Mouse (Mus musculus): ENCODE results near the gene Aim2. TPM values are rescaled to one million over a fixed set of nuclear protein-coding genes. Genes with fewer than 3 reads are reported as not detected.

Gene Aim2
- polyA plus RNA-seq, 1 experiment from 2014 or later, result 2.5 TPM

DNA sequence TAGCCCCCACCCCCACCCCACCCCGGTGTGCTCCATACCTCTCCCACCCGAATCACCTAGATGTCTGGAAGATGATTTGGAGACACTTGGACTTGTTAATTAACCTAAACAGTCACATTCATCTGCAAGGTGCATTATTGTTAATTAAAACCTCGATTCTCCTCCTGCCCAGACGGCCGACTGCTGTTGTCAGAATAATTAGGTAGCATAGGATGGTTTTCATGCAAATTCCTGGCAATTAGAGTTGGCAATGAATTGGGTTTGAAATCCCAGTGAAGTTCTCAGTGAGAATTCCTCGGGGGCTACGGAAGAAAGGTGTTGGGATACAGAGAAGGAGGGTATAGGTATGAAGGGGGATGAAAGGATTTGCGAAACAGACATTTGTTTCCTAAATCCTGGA lies 22.2 kb upstream of the Aim2 start:
- no peak overlapping the region for H3K4me3 ChIP-seq (replicated peaks)
- H3K36me3 ChIP-seq, result no peaks in the 10 kb centered on the region
- no peaks in the 10 kb centered on the region for H3K27me3 ChIP-seq
- 50% methylated on average over 8 of the region's 8 CpGs for WGBS
- no peaks in the 10 kb centered on the region for H3K4me1 ChIP-seq
- ATAC-seq (ENCODE audit: insufficient number of reproducible peaks, low FRiP score, low TSS enrichment, low read depth), result no peak
- no peak overlapping the region for H3K9ac ChIP-seq
- H3K27ac ChIP-seq (replicated peaks), result no peak overlapping the region
- H3K4me2 ChIP-seq (replicated peaks), result no peak overlapping the region
- H3K9me3 ChIP-seq (replicated peaks), result no peaks in the 10 kb centered on the region

GRCm38 (mm10) chr1:173329185-173329584 lies 21.5 kb upstream of the Aim2 start:
- ATAC-seq (ENCODE audit: insufficient number of reproducible peaks, low FRiP score, low TSS enrichment, low read depth), result no peak
- H3K9ac ChIP-seq, result no peak overlapping the region
- WGBS, result 47% methylated on average over 4 of the region's 4 CpGs
- H3K27ac ChIP-seq (replicated peaks), result no peak overlapping the region
- no peak overlapping the region for H3K4me3 ChIP-seq (replicated peaks)
- H3K9me3 ChIP-seq (replicated peaks), result no peaks in the 10 kb centered on the region
- no peak overlapping the region for H3K4me2 ChIP-seq (replicated peaks)
- no peaks in the 10 kb centered on the region for H3K4me1 ChIP-seq
- no peaks in the 10 kb centered on the region for H3K36me3 ChIP-seq
- H3K27me3 ChIP-seq, result no peaks in the 10 kb centered on the region

DNA sequence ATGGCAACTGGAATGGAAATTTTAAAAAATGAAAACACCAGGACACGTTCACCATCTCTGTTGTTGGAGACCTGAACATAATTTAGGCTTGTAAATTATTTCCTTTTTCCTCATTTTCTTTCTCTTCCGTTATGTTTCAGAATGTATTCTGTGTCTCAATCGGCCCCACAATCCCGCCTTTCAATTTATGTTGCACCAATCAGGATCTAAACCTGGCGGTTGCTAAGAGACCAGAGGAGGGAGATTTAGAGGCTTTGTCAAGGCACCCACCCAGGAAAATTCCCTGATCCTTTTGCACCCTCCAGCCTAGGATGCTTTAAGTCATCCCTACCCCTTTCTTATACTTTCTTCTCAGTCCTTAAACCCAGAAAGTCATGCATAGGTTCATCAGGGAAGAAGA lies 20.9 kb upstream of the Aim2 start:
- H3K27me3 ChIP-seq, result no peaks in the 10 kb centered on the region
- no peaks in the 10 kb centered on the region for H3K36me3 ChIP-seq
- no peak overlapping the region for H3K27ac ChIP-seq (replicated peaks)
- no peaks in the 10 kb centered on the region for H3K9me3 ChIP-seq (replicated peaks)
- ATAC-seq (ENCODE audit: insufficient number of reproducible peaks, low FRiP score, low TSS enrichment, low read depth), result no peak
- 62% methylated on average over 5 of the region's 5 CpGs for WGBS
- no peaks in the 10 kb centered on the region for H3K4me1 ChIP-seq
- H3K4me3 ChIP-seq (replicated peaks), result no peak overlapping the region
- no peak overlapping the region for H3K4me2 ChIP-seq (replicated peaks)
- H3K9ac ChIP-seq, result no peak overlapping the region

DNA sequence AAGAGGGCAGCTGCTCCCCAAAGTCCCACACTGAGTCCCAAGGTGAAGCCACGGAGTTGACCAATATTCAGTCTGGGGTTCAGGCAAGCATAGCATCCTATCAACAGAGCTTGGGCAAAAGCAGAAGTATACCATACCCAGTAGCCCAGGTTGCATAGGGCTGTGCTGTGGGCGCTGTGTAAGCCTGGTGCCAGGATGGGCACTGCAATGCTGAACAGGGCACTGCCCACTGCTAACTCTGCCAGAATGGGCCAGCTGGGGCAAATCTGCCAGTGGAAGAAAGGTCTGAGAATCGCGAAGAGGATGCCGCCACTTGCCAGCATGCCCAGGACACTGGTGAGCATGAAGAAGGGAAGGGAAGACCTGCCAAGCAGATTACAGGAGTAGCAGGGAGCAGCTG lies 18.3 kb upstream of the Aim2 start:
- ATAC-seq (ENCODE audit: insufficient number of reproducible peaks, low FRiP score, low TSS enrichment, low read depth), result no peak
- H3K9ac ChIP-seq, result no peak overlapping the region
- H3K27me3 ChIP-seq, result no peaks in the 10 kb centered on the region
- no peak overlapping the region for H3K27ac ChIP-seq (replicated peaks)
- no peaks in the 10 kb centered on the region; the same call in 1 of the 2 replicates for H3K4me1 ChIP-seq
- H3K9me3 ChIP-seq (replicated peaks), result no peaks in the 10 kb centered on the region
- no peaks in the 10 kb centered on the region for H3K36me3 ChIP-seq
- no peak overlapping the region for H3K4me2 ChIP-seq (replicated peaks)
- WGBS, result 88% methylated on average over 5 of the region's 5 CpGs
- H3K4me3 ChIP-seq (replicated peaks), result no peak overlapping the region

DNA sequence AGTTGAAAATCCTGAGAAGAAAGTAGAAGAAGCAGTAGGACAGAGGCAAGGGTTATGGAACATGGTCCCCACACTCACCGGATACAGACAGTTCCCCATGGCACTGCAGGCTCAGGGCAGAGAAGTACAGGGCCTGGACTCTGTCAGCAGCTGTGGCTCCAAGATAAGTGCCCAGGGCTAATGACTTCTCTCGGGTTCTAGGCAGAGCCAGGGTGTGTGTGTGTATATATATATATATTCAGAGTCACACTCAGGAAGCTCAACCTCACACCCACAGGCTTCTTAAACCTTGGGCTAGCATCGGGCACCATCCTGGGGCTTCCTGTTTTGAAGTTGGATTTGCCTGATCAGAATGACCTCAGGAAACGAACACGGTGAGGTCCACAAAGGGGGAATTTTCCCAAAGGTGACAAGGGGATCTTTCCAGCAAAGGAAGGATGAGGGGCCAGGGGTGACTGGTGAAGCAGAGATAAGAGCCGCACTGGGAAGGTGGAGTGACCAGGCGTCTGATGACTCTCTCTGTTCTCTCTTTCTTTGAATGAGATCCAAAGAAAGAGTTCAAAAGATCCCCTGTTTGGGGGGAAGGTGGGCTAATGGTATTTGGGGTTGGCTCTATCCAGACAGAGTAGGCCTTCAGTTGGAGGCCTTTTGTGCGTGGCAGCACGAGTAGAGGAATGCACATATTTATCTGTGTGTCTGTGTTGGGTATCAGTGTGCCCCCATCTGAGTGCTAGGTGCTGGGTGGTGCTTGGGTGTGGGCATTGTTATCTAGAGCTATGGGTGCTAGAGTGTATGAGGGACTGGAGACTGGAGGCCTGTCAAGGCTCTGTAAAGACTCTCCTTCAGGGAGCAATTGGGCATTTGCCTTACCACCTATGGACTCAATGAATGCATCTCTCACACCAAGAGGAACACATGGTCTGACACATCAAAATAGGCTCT lies 17.1 kb upstream of the Aim2 start, which contains the start of gene Ackr1:
Ackr1 (minus strand) TSS at position 439 of the 942 bp plus-strand sequence.
- no peak for ATAC-seq (ENCODE audit: insufficient number of reproducible peaks, low FRiP score, low TSS enrichment, low read depth)
- no peaks in the 10 kb centered on the region for H3K36me3 ChIP-seq
- no peaks in the 10 kb centered on the region; the same call in 1 of the 2 replicates for H3K4me1 ChIP-seq
- H3K9me3 ChIP-seq (replicated peaks), result no peaks in the 10 kb centered on the region
- no peak within 1 kb of the TSS for H3K4me2 ChIP-seq (replicated peaks)
- no peaks in the 10 kb centered on the region for H3K27me3 ChIP-seq
- H3K4me3 ChIP-seq (replicated peaks), result no peak within 1 kb of the TSS
- H3K27ac ChIP-seq (replicated peaks), result no peak within 1 kb of the TSS
- no peak within 1 kb of the TSS for H3K9ac ChIP-seq
- WGBS, result 65% methylated on average over 9 of the region's 9 CpGs

GRCm38 (mm10) chr1:173335903-173336302 lies 14.8 kb upstream of the Aim2 start:
- H3K27me3 ChIP-seq, result no peaks in the 10 kb centered on the region
- no peaks in the 10 kb centered on the region; the same call in 1 of the 2 replicates for H3K4me1 ChIP-seq
- no peak overlapping the region for H3K4me2 ChIP-seq (replicated peaks)
- no peaks in the 10 kb centered on the region for H3K36me3 ChIP-seq
- H3K9me3 ChIP-seq (replicated peaks), result no peaks in the 10 kb centered on the region
- H3K27ac ChIP-seq (replicated peaks), result no peak overlapping the region
- H3K9ac ChIP-seq, result no peak overlapping the region
- H3K4me3 ChIP-seq (replicated peaks), result no peak overlapping the region
- WGBS, result 51% methylated on average over 11 of the region's 11 CpGs
- no peak for ATAC-seq (ENCODE audit: insufficient number of reproducible peaks, low FRiP score, low TSS enrichment, low read depth)

DNA sequence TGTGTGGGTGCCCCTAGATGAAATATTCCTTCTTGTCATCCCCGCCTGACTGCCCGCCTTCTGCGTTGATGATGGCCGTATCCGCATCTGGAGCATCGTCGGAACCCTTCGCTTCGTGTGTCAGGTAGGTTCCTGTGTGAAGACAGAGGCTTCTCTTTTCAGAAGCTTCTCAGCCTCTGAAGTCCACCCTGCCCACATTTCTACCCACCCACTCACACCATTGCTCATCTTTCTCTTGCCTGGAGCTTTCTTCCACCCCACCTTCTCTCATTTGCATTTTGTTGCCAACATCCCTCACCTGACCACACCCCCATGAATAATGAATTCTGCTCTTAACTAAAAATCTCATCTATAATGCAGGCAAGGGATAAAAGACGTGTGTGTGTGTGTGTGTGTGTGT lies 13.7 kb upstream of the Aim2 start:
- Histone ChIP-seq H3K4me1 (no peaks in the 10 kb centered on the region; the same call in 1 of the 2 replicates), H3K27me3 (no peaks in the 10 kb centered on the region), H3K36me3 (no peaks in the 10 kb centered on the region), H3K27ac (replicated peaks) (no peak overlapping the region), H3K9me3 (replicated peaks) (no peaks in the 10 kb centered on the region), H3K4me2 (replicated peaks) (no peak overlapping the region), H3K4me3 (replicated peaks) (no peak overlapping the region), H3K9ac (no peak overlapping the region)
- no peak for ATAC-seq (ENCODE audit: insufficient number of reproducible peaks, low FRiP score, low TSS enrichment, low read depth)
- WGBS, result 88% methylated on average over 10 of the region's 10 CpGs

DNA sequence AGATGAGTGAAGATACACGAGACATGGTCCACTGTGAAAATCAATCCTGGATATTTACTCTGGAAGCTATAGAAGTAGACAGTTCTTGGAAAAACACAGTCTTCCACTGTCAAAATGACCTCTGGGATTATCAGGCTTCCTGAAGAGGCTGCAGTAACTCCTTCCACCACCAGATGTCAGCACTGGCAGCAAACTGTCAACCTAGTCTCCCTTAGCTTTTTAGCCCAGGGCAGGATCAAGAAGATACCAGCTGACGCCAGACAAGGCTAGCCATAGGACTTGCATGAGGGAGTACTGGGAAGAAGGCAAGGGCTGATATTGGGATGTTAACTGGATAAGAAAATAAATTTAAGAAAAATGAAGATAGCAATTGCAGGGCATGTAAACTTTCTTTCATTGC lies 11.1 kb upstream of the Aim2 start:
- Histone ChIP-seq H3K9me3 (replicated peaks) (no peaks in the 10 kb centered on the region), H3K36me3 (no peaks in the 10 kb centered on the region), H3K9ac (no peak overlapping the region), H3K27ac (replicated peaks) (no peak overlapping the region), H3K4me1 (no peaks in the 10 kb centered on the region; the same call in 1 of the 2 replicates), H3K4me3 (replicated peaks) (no peak overlapping the region), H3K27me3 (no peaks in the 10 kb centered on the region), H3K4me2 (replicated peaks) (no peak overlapping the region)
- ATAC-seq (ENCODE audit: insufficient number of reproducible peaks, low FRiP score, low TSS enrichment, low read depth), result no peak
- WGBS, result 7% methylated on average over 2 of the region's 2 CpGs

- Histone ChIP-seq H3K9ac (no peak overlapping the region), H3K27me3 (no peaks in the 10 kb centered on the region), H3K4me3 (replicated peaks) (no peak overlapping the region), H3K36me3 (no peaks in the 10 kb centered on the region), H3K4me2 (replicated peaks) (no peak overlapping the region), H3K4me1 (no peaks in the 10 kb centered on the region), H3K9me3 (replicated peaks) (no peaks in the 10 kb centered on the region), H3K27ac (replicated peaks) (no peak overlapping the region)
- WGBS, result 71% methylated on average over 1 of the region's 1 CpGs
- no peak for ATAC-seq (ENCODE audit: insufficient number of reproducible peaks, low FRiP score, low TSS enrichment, low read depth)
These were observed 8.3 kb upstream of the Aim2 start for GRCm38 (mm10) chr1:173342425-173342824.

DNA sequence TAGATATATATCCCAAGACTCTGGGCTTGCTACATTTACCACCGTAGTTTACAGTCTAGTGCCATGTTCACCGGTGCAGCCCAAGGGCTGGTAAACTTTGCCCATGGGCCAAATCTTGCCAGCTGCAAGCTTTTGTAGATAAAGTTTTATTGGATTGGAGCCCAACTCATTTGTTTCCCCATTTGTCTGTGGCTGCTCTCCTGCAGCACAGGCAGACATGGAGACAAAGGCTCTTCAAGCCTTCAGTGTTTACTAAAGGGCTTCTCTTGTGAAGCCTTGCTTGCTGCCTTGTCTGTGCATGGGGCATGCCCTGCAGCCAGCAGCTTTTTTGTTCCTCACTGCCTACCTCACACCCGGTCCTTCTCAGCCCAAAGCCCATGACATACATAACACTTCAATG lies 6.7 kb upstream of the Aim2 start:
- H3K27me3 ChIP-seq, result no peaks in the 10 kb centered on the region
- H3K4me3 ChIP-seq (replicated peaks), result no peak overlapping the region
- WGBS, result 75% methylated on average over 3 of the region's 3 CpGs
- no peaks in the 10 kb centered on the region for H3K9me3 ChIP-seq (replicated peaks)
- no peak overlapping the region for H3K27ac ChIP-seq (replicated peaks)
- ATAC-seq (ENCODE audit: insufficient number of reproducible peaks, low FRiP score, low TSS enrichment, low read depth), result no peak
- H3K4me1 ChIP-seq, result no peaks in the 10 kb centered on the region
- no peaks in the 10 kb centered on the region for H3K36me3 ChIP-seq
- no peak overlapping the region for H3K4me2 ChIP-seq (replicated peaks)
- H3K9ac ChIP-seq, result no peak overlapping the region

GRCm38 (mm10) chr1:173345112-173345511 lies 5.6 kb upstream of the Aim2 start:
- no peak overlapping the region for H3K27ac ChIP-seq (replicated peaks)
- ATAC-seq (ENCODE audit: insufficient number of reproducible peaks, low FRiP score, low TSS enrichment, low read depth), result no peak
- WGBS, result 65% methylated on average over 4 of the region's 4 CpGs
- H3K36me3 ChIP-seq, result no peaks in the 10 kb centered on the region
- no peaks in the 10 kb centered on the region for H3K4me1 ChIP-seq
- H3K27me3 ChIP-seq, result no peaks in the 10 kb centered on the region
- H3K9ac ChIP-seq, result no peak overlapping the region
- no peaks in the 10 kb centered on the region for H3K9me3 ChIP-seq (replicated peaks)
- no peak overlapping the region for H3K4me3 ChIP-seq (replicated peaks)
- no peak overlapping the region for H3K4me2 ChIP-seq (replicated peaks)

DNA sequence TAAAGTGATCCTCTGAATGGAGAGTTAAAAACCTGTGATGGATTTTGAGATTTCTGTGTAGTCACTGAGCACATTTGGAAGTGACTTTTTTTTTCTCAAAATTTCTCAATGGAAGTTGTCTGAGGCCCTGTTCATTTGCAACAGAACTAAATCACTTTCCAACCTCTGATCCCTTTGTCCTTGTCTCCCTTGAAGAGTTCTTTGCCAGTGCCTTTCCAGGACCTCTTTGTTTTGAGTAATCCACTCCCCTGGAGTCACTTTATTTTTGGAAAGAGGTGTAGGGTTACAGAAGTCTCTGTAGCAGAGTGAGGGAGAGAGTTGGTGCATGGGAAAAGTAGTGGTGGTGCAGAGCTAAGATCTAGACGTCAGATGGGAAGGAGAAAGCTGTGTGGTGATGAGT lies 2.2 kb upstream of the Aim2 start:
- no peak overlapping the region for H3K27ac ChIP-seq (replicated peaks)
- no peak overlapping the region for H3K9ac ChIP-seq
- WGBS, result 17% methylated on average over 1 of the region's 1 CpGs
- no peak overlapping the region for H3K4me2 ChIP-seq (replicated peaks)
- H3K36me3 ChIP-seq, result no peaks in the 10 kb centered on the region
- no peak overlapping the region for H3K4me3 ChIP-seq (replicated peaks)
- H3K9me3 ChIP-seq (replicated peaks), result no peaks in the 10 kb centered on the region
- ATAC-seq (ENCODE audit: insufficient number of reproducible peaks, low FRiP score, low TSS enrichment, low read depth), result no peak
- H3K27me3 ChIP-seq, result no peaks in the 10 kb centered on the region
- H3K4me1 ChIP-seq, result no peaks in the 10 kb centered on the region
